ENCODE assay signal across 8 mouse cellular contexts in genomic region chr14:7314661-7315060, GRCm38 (mm10). TPM values are rescaled to one million over a fixed set of nuclear protein-coding genes. Genes with fewer than 3 reads are reported as not detected.
DNase-seq lines count a peak whose midpoint lies in the region; ATAC-seq and TF ChIP-seq lines count a peak whose summit lies in the region.
"Not testable (repeated sequence)": the region's sequence is repeated elsewhere in the genome, so short reads cannot be mapped to it uniquely, and the experiment has no call there.

TSS of gene Gm3739 (minus strand) at chr14:7315049.

- not testable (repeated sequence) for H3K36me3 ChIP-seq in E14TG2a.4 (ENCODE audit: insufficient read depth, low read length); embryonic facial prominence, embryonic 10.5 days (replicated peaks); kidney, embryonic 15.5 days; midbrain, embryonic 10.5 days

- not testable (repeated sequence) for H3K4me1 ChIP-seq in E14TG2a.4 (replicated peaks; ENCODE audit: low read depth, low read length); embryonic facial prominence, embryonic 10.5 days; kidney, embryonic 15.5 days; midbrain, embryonic 10.5 days

- peak within 1 kb of the TSS; percentile 83 for H3K27ac ChIP-seq in embryonic facial prominence, embryonic 10.5 days (replicated peaks)
- not testable (repeated sequence) for H3K27ac ChIP-seq in kidney, embryonic 15.5 days
- peak within 1 kb of the TSS; percentile 85 for H3K27ac ChIP-seq in midbrain, embryonic 10.5 days (replicated peaks)

- H3K4me2 ChIP-seq in kidney, embryonic 15.5 days = peak within 1 kb of the TSS; percentile 83

- H3K4me3 ChIP-seq in E14TG2a.4 (replicated peaks; ENCODE audit: low read length) = peak within 1 kb of the TSS; percentile 48; the same call in 1 of the 2 replicates
- H3K4me3 ChIP-seq in embryonic facial prominence, embryonic 10.5 days = peak within 1 kb of the TSS; percentile 66
- peak within 1 kb of the TSS; percentile 49 for H3K4me3 ChIP-seq in kidney, embryonic 15.5 days (replicated peaks)
- H3K4me3 ChIP-seq in midbrain, embryonic 10.5 days = peak within 1 kb of the TSS; percentile 61

- not testable (repeated sequence) for H3K9me3 ChIP-seq in E14TG2a.4 (ENCODE audit: low read length); embryonic facial prominence, embryonic 10.5 days; kidney, embryonic 15.5 days (replicated peaks); midbrain, embryonic 10.5 days (replicated peaks)

- not testable (repeated sequence) for DNase-seq in embryonic facial prominence, embryonic 10.5 days (ENCODE audit: low spot score); midbrain, embryonic 10.5 days (ENCODE audit: low spot score)
- DNase-seq in gastrocnemius, postnatal 10 days = peak; percentile 6
- peak; percentile 30 for DNase-seq in heart, postnatal 25 days (ENCODE audit: low spot score)
- DNase-seq in left cerebral cortex, postnatal 4 days = peak; percentile 4
- peak; percentile 7 for DNase-seq in right cerebral cortex, postnatal 4 days

- WGBS in embryonic facial prominence, embryonic 10.5 days = 0% methylated on average over 23 of the region's 35 CpGs
- WGBS in kidney, embryonic 15.5 days = 0% methylated on average over 16 of the region's 35 CpGs
- 0% methylated on average over 17 of the region's 35 CpGs for WGBS in midbrain, embryonic 10.5 days

- H3K27me3 ChIP-seq in E14TG2a.4 (ENCODE audit: insufficient read depth, low read length); embryonic facial prominence, embryonic 10.5 days (replicated peaks; ENCODE audit: low read depth, poor library complexity, severe bottlenecking); kidney, embryonic 15.5 days; midbrain, embryonic 10.5 days (ENCODE audit: low read depth, poor library complexity, severe bottlenecking): not testable (repeated sequence)

- H3K9ac ChIP-seq in kidney, embryonic 15.5 days = peak within 1 kb of the TSS; percentile 39

- not testable (repeated sequence) for TF ChIP-seq CTCF in E14TG2a.4 (conservative IDR thresholded peaks at IDR 0.05; ENCODE audit: low read length)

- intact Hi-C loops in heart, postnatal 25 days (cut with DNase I); left cerebral cortex, postnatal 4 days (cut with DNase I): not testable (repeated sequence)

- ATAC-seq in kidney, embryonic 15.5 days (replicated peaks; ENCODE audit: low FRiP score) = not testable (repeated sequence)

RNA-seq across cellular contexts. Expression of gene Gm3739, which starts in this region (rescaled TPM):
- polyA plus RNA-seq in embryonic facial prominence, embryonic 10.5 days (2016; fragmentation: Nextera tagmentation; extraction: Ambion mirVana) = 0.93 and 1.6 TPM in 2 replicates
- under 1 TPM; 0.12 to 0.20 TPM for total RNA-seq in gastrocnemius, postnatal 10 days (2021)
- total RNA-seq in heart, postnatal 25 days (2021) = under 1 TPM; 0.25 to 0.26 TPM
- 0.37 and 0.57 TPM in 2 replicates for polyA plus RNA-seq in kidney, embryonic 15.5 days (2015; fragmentation: Nextera tagmentation; extraction: Ambion mirVana)
- total RNA-seq in left cerebral cortex, postnatal 4 days (2021) = 1 to 10 TPM; 3.0 to 3.4 TPM
- 1.7 and 1.9 TPM in 2 replicates for polyA plus RNA-seq in midbrain, embryonic 10.5 days (2016; fragmentation: Nextera tagmentation; extraction: Ambion mirVana)

Comparison
In these comparisons a context has a peak if more than half of its experiments do, and no peak if none do; other contexts are left out.
1. Peak in DNase-seq in gastrocnemius, postnatal 10 days; RNA of the gene not detected or under 1 TPM.
2. Peak in DNase-seq in heart, postnatal 25 days; RNA of the gene not detected or under 1 TPM.